Mouse (Mus musculus): ENCODE measurements around the gene Cacna1e. TPM values are rescaled to one million over a fixed set of nuclear protein-coding genes. Genes with fewer than 3 reads are reported as not detected.

Cacna1e gene
- total and polyA plus RNA-seq, 3 experiments: 0.60 to 8.5 (median 2.5) TPM

- Histone ChIP-seq H3K9ac (ENCODE audit: insufficient read depth, low read depth) (no peak overlapping the region), H3K36me3 (replicated peaks in 1 of 2; ENCODE audit: control insufficient read depth in 1 of 2, insufficient read depth in 1 of 2, low read length in 1 of 2) (no peaks in the 10 kb centered on the region), H3K9me3 (replicated peaks; ENCODE audit: low read length) (peaks cover 5% of the 10 kb centered on the region), H3K4me3 (replicated peaks in 1 of 3; ENCODE audit: low read depth in 2 of 3, low read length in 2 of 3, poor library complexity in 1 of 3) (no peak overlapping the region), H3K4me2 (ENCODE audit: insufficient read depth, low read depth, poor library complexity, severe bottlenecking) (no peak overlapping the region), H3K27ac (ENCODE audit: insufficient read depth, low read depth) (no peak overlapping the region), H3K4me1 (ENCODE audit: control insufficient read depth in 1 of 2, insufficient read depth in 2 of 2) (no peaks in the 10 kb centered on the region), H3K79me2 (replicated peaks; ENCODE audit: control insufficient read depth, extremely low read depth, insufficient read depth, poor library complexity, severe bottlenecking) (no peaks in the 10 kb centered on the region), H3K27me3 (replicated peaks) (no peaks in the 10 kb centered on the region)
- dilution Hi-C loops (cut with MboI; ENCODE audit: extremely low pct_ligation_motif_present, extremely low pct_unique_long_range_greater_than_20kb, low sequenced_read_pairs): no loop called here
- TF ChIP-seq POLR2AphosphoS2 (IDR thresholded peaks at IDR 0.05; ENCODE audit: low read depth, low read length) (no peak), ZC3H11A (IDR thresholded peaks at IDR 0.05; ENCODE audit: low read depth, low read length) (no peak), USF2 (conservative IDR thresholded peaks at IDR 0.05; ENCODE audit: low read depth, low read length) (no peak), NRF1 (IDR thresholded peaks at IDR 0.05; ENCODE audit: low read depth, low read length) (no peak), MEF2A (IDR thresholded peaks at IDR 0.05; ENCODE audit: borderline replicate concordance, low read depth, low read length) (no peak), RAD21 (IDR thresholded peaks at IDR 0.05; ENCODE audit: low read depth, low read length) (peak; percentile 43), ZNF384 (IDR thresholded peaks at IDR 0.05; ENCODE audit: low read depth, low read length) (no peak), JUN (IDR thresholded peaks at IDR 0.05; ENCODE audit: insufficient read depth, low read depth, low read length) (no peak), ZMIZ1 (IDR thresholded peaks at IDR 0.05; ENCODE audit: low read depth, low read length) (no peak), SMC3 (IDR thresholded peaks at IDR 0.05; ENCODE audit: low read depth, low read length) (peak; percentile 74), RCOR1 (conservative IDR thresholded peaks at IDR 0.05; ENCODE audit: low read depth, low read length) (no peak), CHD1 (IDR thresholded peaks at IDR 0.05; ENCODE audit: low read depth, low read length) (no peak), CTCF (conservative IDR thresholded peaks at IDR 0.05 in 1 of 2, IDR thresholded peaks at IDR 0.05 in 1 of 2; ENCODE audit: low read depth in 2 of 2, low read length in 2 of 2) (peak in 1 of 2 experiments; percentile 78; a peak in 2 of 4 replicates), EP300 (IDR thresholded peaks at IDR 0.05; ENCODE audit: low read length) (no peak)
- DNase-seq (ENCODE audit: extremely low read depth): peak; percentile 33
- in situ Hi-C loops (cut with MboI; ENCODE audit: low pct_ligation_motif_present, low pct_unique_long_range_greater_than_20kb, low sequenced_read_pairs): no loop called here
These were observed 5.9 kb upstream of the Cacna1e start for GRCm38 (mm10) chr1:154890244-154890643.

- H3K9ac ChIP-seq (ENCODE audit: insufficient read depth, low read depth): no peak overlapping the region
- peaks cover 6% of the 10 kb centered on the region for H3K79me2 ChIP-seq (replicated peaks; ENCODE audit: control insufficient read depth, extremely low read depth, insufficient read depth, poor library complexity, severe bottlenecking)
- H3K27me3 ChIP-seq (replicated peaks): no peaks in the 10 kb centered on the region
- no peak overlapping the region for H3K4me3 ChIP-seq (replicated peaks in 1 of 3; ENCODE audit: low read depth in 2 of 3, low read length in 2 of 3, poor library complexity in 1 of 3)
- dilution Hi-C loops (cut with MboI; ENCODE audit: extremely low pct_ligation_motif_present, extremely low pct_unique_long_range_greater_than_20kb, low sequenced_read_pairs) (no loop called here), in situ Hi-C loops (cut with MboI; ENCODE audit: low pct_ligation_motif_present, low pct_unique_long_range_greater_than_20kb, low sequenced_read_pairs) (loop anchor here (10.0 kb wide), 3 partner anchors 104 to 604 kb away; no protein-coding TSS in a partner anchor)
- no peaks in the 10 kb centered on the region for H3K36me3 ChIP-seq (replicated peaks in 1 of 2; ENCODE audit: control insufficient read depth in 1 of 2, insufficient read depth in 1 of 2, low read length in 1 of 2)
- H3K9me3 ChIP-seq (replicated peaks; ENCODE audit: low read length): peaks cover 5% of the 10 kb centered on the region
- no peak overlapping the region for H3K27ac ChIP-seq (ENCODE audit: insufficient read depth, low read depth)
- TF ChIP-seq JUN (IDR thresholded peaks at IDR 0.05; ENCODE audit: insufficient read depth, low read depth, low read length): no peak
- no peak for TF ChIP-seq ZNF384 (IDR thresholded peaks at IDR 0.05; ENCODE audit: low read depth, low read length)
- TF ChIP-seq NELFE (IDR thresholded peaks at IDR 0.05; ENCODE audit: low read depth, low read length): no peak
- TF ChIP-seq E2F4 (IDR thresholded peaks at IDR 0.05; ENCODE audit: insufficient replicate concordance, low read depth, low read length): no peak
- no peak for TF ChIP-seq CHD1 (IDR thresholded peaks at IDR 0.05; ENCODE audit: low read depth, low read length)
- no peak for TF ChIP-seq BHLHE40 (IDR thresholded peaks at IDR 0.05; ENCODE audit: low read depth, low read length)
- no peak for TF ChIP-seq SIN3A (IDR thresholded peaks at IDR 0.05; ENCODE audit: low read length)
- TF ChIP-seq CTCF (conservative IDR thresholded peaks at IDR 0.05 in 1 of 2, IDR thresholded peaks at IDR 0.05 in 1 of 2; ENCODE audit: low read depth in 2 of 2, low read length in 2 of 2): no peak
- TF ChIP-seq MAFK (IDR thresholded peaks at IDR 0.05; ENCODE audit: insufficient replicate concordance, low read length): no peak
- TF ChIP-seq MXI1 (IDR thresholded peaks at IDR 0.05; ENCODE audit: low read depth, low read length): no peak
- no peak for TF ChIP-seq ETS1 (conservative IDR thresholded peaks at IDR 0.05; ENCODE audit: low read depth, low read length)
- no peak for TF ChIP-seq GABPA (IDR thresholded peaks at IDR 0.05; ENCODE audit: insufficient replicate concordance, low read depth, low read length)
- no peak for TF ChIP-seq MAZ (IDR thresholded peaks at IDR 0.05; ENCODE audit: low read depth, low read length)
- TF ChIP-seq SMC3 (IDR thresholded peaks at IDR 0.05; ENCODE audit: low read depth, low read length): no peak
- no peak for TF ChIP-seq CHD2 (IDR thresholded peaks at IDR 0.05; ENCODE audit: low read length)
- no peak for TF ChIP-seq USF2 (conservative IDR thresholded peaks at IDR 0.05; ENCODE audit: low read depth, low read length)
- no peak for TF ChIP-seq PAX5 (IDR thresholded peaks at IDR 0.05; ENCODE audit: low read length)
- no peak for TF ChIP-seq ELF1 (IDR thresholded peaks at IDR 0.05; ENCODE audit: low read depth, low read length)
- no peak for TF ChIP-seq ZMIZ1 (IDR thresholded peaks at IDR 0.05; ENCODE audit: low read depth, low read length)
- no peak for TF ChIP-seq MEF2A (IDR thresholded peaks at IDR 0.05; ENCODE audit: borderline replicate concordance, low read depth, low read length)
- no peak for DNase-seq (ENCODE audit: extremely low read depth)
- H3K4me1 ChIP-seq (ENCODE audit: control insufficient read depth in 1 of 2, insufficient read depth in 2 of 2): peaks cover 0 to 6% of the 10 kb centered on the region in 2 experiments; a peak in 2 of 4 replicates
- H3K4me2 ChIP-seq (ENCODE audit: insufficient read depth, low read depth, poor library complexity, severe bottlenecking): no peak overlapping the region
These were observed 4.2 kb upstream of the Cacna1e start for GRCm38 (mm10) chr1:154888495-154888894.
